Comparison of ENCODE assay signal across 8 mouse cellular contexts in genomic region chr4:149424755-149425154, GRCm38 (mm10). TPM values are rescaled to one million over a fixed set of nuclear protein-coding genes. Genes with fewer than 3 reads are reported as not detected.
A peak's percentile ranks its signal among the peaks of the same experiment; 100 is the strongest.
DNase-seq lines count a peak whose midpoint lies in the region; ATAC-seq and TF ChIP-seq lines count a peak whose summit lies in the region.

No protein-coding gene starts in this region.

- peak overlapping the region; percentile 48; the same call in 1 of the 2 replicates for H3K27ac ChIP-seq in kidney, postnatal 0 days
- H3K27ac ChIP-seq in embryonic facial prominence, embryonic 10.5 days (replicated peaks) = peak overlapping the region; percentile 44; the same call in 1 of the 2 replicates
- no peak overlapping the region for H3K27ac ChIP-seq in intestine, embryonic 14.5 days (ENCODE audit: low read depth)
- no peak overlapping the region for H3K27ac ChIP-seq in midbrain, postnatal 0 days (ENCODE audit: low read depth, low read length)

- TF ChIP-seq CTCF in kidney, postnatal 0 days (IDR thresholded peaks at IDR 0.05; ENCODE audit: low read depth) = no peak
- TF ChIP-seq CTCF in midbrain, postnatal 0 days (IDR thresholded peaks at IDR 0.05) = no peak

- ATAC-seq in kidney, postnatal 0 days (replicated peaks; ENCODE audit: low FRiP score, low read depth) = no peak
- ATAC-seq in intestine, embryonic 14.5 days (replicated peaks; ENCODE audit: low FRiP score, low TSS enrichment, low read depth) = no peak
- ATAC-seq in midbrain, postnatal 0 days (ENCODE audit: low FRiP score) = no peak

- peak overlapping the region; percentile 77 for H3K4me3 ChIP-seq in kidney, postnatal 0 days (replicated peaks; ENCODE audit: low read depth, low read length)
- peak overlapping the region; percentile 97 for H3K4me3 ChIP-seq in embryonic facial prominence, embryonic 10.5 days
- peak overlapping the region; percentile 65 for H3K4me3 ChIP-seq in intestine, embryonic 14.5 days (ENCODE audit: low read depth, low read length)
- peak overlapping the region; percentile 95 for H3K4me3 ChIP-seq in midbrain, postnatal 0 days (ENCODE audit: low read depth, low read length)

- peak; percentile 34 for DNase-seq in kidney, postnatal 0 days (ENCODE audit: low spot score)
- DNase-seq in kidney, adult 11 months = no peak
- no peak for DNase-seq in embryonic facial prominence, embryonic 10.5 days (ENCODE audit: low spot score)
- no peak for DNase-seq in intestine, embryonic 14.5 days (ENCODE audit: low spot score)
- no peak for DNase-seq in midbrain, postnatal 0 days (ENCODE audit: low spot score)
- no peak for DNase-seq in thymus, postnatal 36 days
- no peak for DNase-seq in urinary bladder, postnatal 14 days (ENCODE audit: low spot score)
- DNase-seq in left cerebral cortex, adult 18-20 months (ENCODE audit: low spot score in 2 of 2) = no peak

- under 1% methylated on average over 9 of the region's 9 CpGs for WGBS in kidney, postnatal 0 days
- WGBS in embryonic facial prominence, embryonic 10.5 days = 2% methylated on average over 9 of the region's 9 CpGs
- under 1% methylated on average over 9 of the region's 9 CpGs for WGBS in intestine, embryonic 14.5 days
- WGBS in midbrain, postnatal 0 days = 1% methylated on average over 9 of the region's 9 CpGs

- H3K36me3 ChIP-seq in kidney, postnatal 0 days (ENCODE audit: insufficient read depth, low read length) = 0 out of 2 replicates have a peak, but pooled peaks cover 4% of the 10 kb centered on the region
- H3K36me3 ChIP-seq in embryonic facial prominence, embryonic 10.5 days (replicated peaks) = peaks cover 13% of the 10 kb centered on the region
- no peaks in the 10 kb centered on the region for H3K36me3 ChIP-seq in intestine, embryonic 14.5 days (ENCODE audit: control insufficient read depth, insufficient read depth, low read length)
- no peaks in the 10 kb centered on the region for H3K36me3 ChIP-seq in midbrain, postnatal 0 days (ENCODE audit: insufficient read depth, low read length)

- no peaks in the 10 kb centered on the region for H3K27me3 ChIP-seq in kidney, postnatal 0 days (ENCODE audit: insufficient read depth, low read length)
- no peaks in the 10 kb centered on the region for H3K27me3 ChIP-seq in embryonic facial prominence, embryonic 10.5 days (replicated peaks; ENCODE audit: low read depth, poor library complexity, severe bottlenecking)
- H3K27me3 ChIP-seq in intestine, embryonic 14.5 days (replicated peaks; ENCODE audit: control insufficient read depth, insufficient read depth, low read length) = no peaks in the 10 kb centered on the region
- H3K27me3 ChIP-seq in midbrain, postnatal 0 days (ENCODE audit: insufficient read depth, low read length) = no peaks in the 10 kb centered on the region

- peak overlapping the region; percentile 83 for H3K9ac ChIP-seq in kidney, postnatal 0 days (ENCODE audit: low read depth, low read length)
- H3K9ac ChIP-seq in intestine, embryonic 14.5 days (ENCODE audit: low read length) = peak overlapping the region; percentile 63
- peak overlapping the region; percentile 69 for H3K9ac ChIP-seq in midbrain, postnatal 0 days (replicated peaks; ENCODE audit: low read length, poor library complexity, severe bottlenecking)

- H3K4me1 ChIP-seq in kidney, postnatal 0 days (replicated peaks; ENCODE audit: insufficient read depth, low read length) = peaks cover 6% of the 10 kb centered on the region; the same call in 1 of the 2 replicates
- peaks cover 27% of the 10 kb centered on the region for H3K4me1 ChIP-seq in embryonic facial prominence, embryonic 10.5 days
- peaks cover 9% of the 10 kb centered on the region for H3K4me1 ChIP-seq in intestine, embryonic 14.5 days (replicated peaks; ENCODE audit: control insufficient read depth, insufficient read depth, low read length)
- peaks cover 8% of the 10 kb centered on the region; the same call in 1 of the 2 replicates for H3K4me1 ChIP-seq in midbrain, postnatal 0 days (ENCODE audit: insufficient read depth, low read length)

- H3K9me3 ChIP-seq in kidney, postnatal 0 days (replicated peaks; ENCODE audit: low read length) = no peaks in the 10 kb centered on the region
- no peaks in the 10 kb centered on the region for H3K9me3 ChIP-seq in embryonic facial prominence, embryonic 10.5 days
- H3K9me3 ChIP-seq in intestine, embryonic 14.5 days (ENCODE audit: control insufficient read depth, low read length) = no peaks in the 10 kb centered on the region
- H3K9me3 ChIP-seq in midbrain, postnatal 0 days (ENCODE audit: low read length) = no peaks in the 10 kb centered on the region

- H3K4me2 ChIP-seq in kidney, postnatal 0 days (ENCODE audit: low read length) = peak overlapping the region; percentile 70
- peak overlapping the region; percentile 79 for H3K4me2 ChIP-seq in intestine, embryonic 14.5 days (ENCODE audit: low read length)
- H3K4me2 ChIP-seq in midbrain, postnatal 0 days (ENCODE audit: low read depth, low read length, poor library complexity, severe bottlenecking) = peak overlapping the region; percentile 66

RNA-seq across cellular contexts. Expression of gene Ube4b, which starts 1.8 kb away (rescaled TPM):
- 26.9 and 28.8 TPM in 2 replicates for polyA plus RNA-seq in kidney, postnatal 0 days (2015; fragmentation: Nextera tagmentation; extraction: Ambion mirVana)
- 65.5 and 71.8 TPM in 2 replicates for polyA plus RNA-seq in embryonic facial prominence, embryonic 10.5 days (2016; fragmentation: Nextera tagmentation; extraction: Ambion mirVana)
- polyA plus RNA-seq in intestine, embryonic 14.5 days (2014; fragmentation: Nextera tagmentation; extraction: Ambion mirVana) = 40.8 and 42.5 TPM in 2 replicates
- total RNA-seq in midbrain, postnatal 0 days (2014; rRNA removed) = 94.4 and 113 TPM in 2 replicates
- polyA plus RNA-seq in midbrain, postnatal 0 days (2015; fragmentation: Nextera tagmentation; extraction: Ambion mirVana) = 46.2 and 51.9 TPM in 2 replicates
- total RNA-seq in left cerebral cortex, adult 18-20 months (2021) = 100 to 1,000 TPM; 101 to 106 TPM

RNA-seq across cellular contexts. Expression of gene Rbp7, which starts 30.0 kb away (rescaled TPM):
- 1.3 TPM in 2 replicates for polyA plus RNA-seq in kidney, postnatal 0 days (2015; fragmentation: Nextera tagmentation; extraction: Ambion mirVana)
- not detected in 2 replicates for polyA plus RNA-seq in embryonic facial prominence, embryonic 10.5 days (2016; fragmentation: Nextera tagmentation; extraction: Ambion mirVana)
- 0.63 and 1.5 TPM in 2 replicates for polyA plus RNA-seq in intestine, embryonic 14.5 days (2014; fragmentation: Nextera tagmentation; extraction: Ambion mirVana)
- total RNA-seq in midbrain, postnatal 0 days (2014; rRNA removed) = not detected in 2 replicates
- polyA plus RNA-seq in midbrain, postnatal 0 days (2015; fragmentation: Nextera tagmentation; extraction: Ambion mirVana) = 0.44 and 0.49 TPM in 2 replicates
- not detected for total RNA-seq in left cerebral cortex, adult 18-20 months (2021)

RNA-seq across cellular contexts. Expression of gene Tmem274, which starts 52.4 kb away (rescaled TPM):
- not detected in 2 replicates for polyA plus RNA-seq in kidney, postnatal 0 days (2015; fragmentation: Nextera tagmentation; extraction: Ambion mirVana)
- polyA plus RNA-seq in embryonic facial prominence, embryonic 10.5 days (2016; fragmentation: Nextera tagmentation; extraction: Ambion mirVana) = 0.26 and 0.77 TPM in 2 replicates
- 0.83 TPM in 1 of 2 replicates, not detected in the other for polyA plus RNA-seq in intestine, embryonic 14.5 days (2014; fragmentation: Nextera tagmentation; extraction: Ambion mirVana)
- not detected in 2 replicates for total RNA-seq in midbrain, postnatal 0 days (2014; rRNA removed)
- polyA plus RNA-seq in midbrain, postnatal 0 days (2015; fragmentation: Nextera tagmentation; extraction: Ambion mirVana) = not detected in 2 replicates
- total RNA-seq in left cerebral cortex, adult 18-20 months (2021) = not detected

Comparison
In these comparisons a context has a peak if more than half of its experiments do, and no peak if none do; other contexts are left out.
1. H3K27ac ChIP-seq: peak in kidney, postnatal 0 days (single experiment) and embryonic facial prominence, embryonic 10.5 days (single experiment); none in intestine, embryonic 14.5 days (single experiment) and midbrain, postnatal 0 days (single experiment).
2. Peak in every context shown above with its lines, with median percentiles within 50 percentile points of each other: H3K4me2 ChIP-seq, H3K4me3 ChIP-seq and H3K9ac ChIP-seq.